Mouse (Mus musculus): ENCODE measurements around the gene Grid2.

Grid2 gene

GRCm38 (mm10) chr6:64077911-64078310 is 822.2 kb downstream of the Grid2 start:
- no peak for DNase-seq

- DNase-seq: peak; percentile 68
These were observed 843.0 kb downstream of the Grid2 start for GRCm38 (mm10) chr6:64098662-64099061.

GRCm38 (mm10) chr6:64114594-64114993 is 858.9 kb downstream of the Grid2 start:
- DNase-seq: no peak

GRCm38 (mm10) chr6:64136275-64136674 is 880.6 kb downstream of the Grid2 start:
- no peak for DNase-seq

GRCm38 (mm10) chr6:64148613-64149012 is 892.9 kb downstream of the Grid2 start:
- no peak for DNase-seq

GRCm38 (mm10) chr6:64174995-64175612 is 919.4 kb downstream of the Grid2 start:
- no peak for DNase-seq

- no peak for DNase-seq
These were observed 938.0 kb downstream of the Grid2 start for GRCm38 (mm10) chr6:64193646-64194045.

GRCm38 (mm10) chr6:64202396-64203122 is 946.9 kb downstream of the Grid2 start:
- DNase-seq: no peak

- DNase-seq: no peak
These were observed 980.7 kb downstream of the Grid2 start for GRCm38 (mm10) chr6:64236351-64236750.

- no peak for DNase-seq
These were observed 984.9 kb downstream of the Grid2 start for GRCm38 (mm10) chr6:64240526-64240925.

GRCm38 (mm10) chr6:64245951-64246350 is 990.3 kb downstream of the Grid2 start:
- no peak for DNase-seq

- DNase-seq: no peak
These were observed 995.4 kb downstream of the Grid2 start for GRCm38 (mm10) chr6:64251041-64251440.

- no peak for DNase-seq
These were observed 1007.8 kb downstream of the Grid2 start for GRCm38 (mm10) chr6:64263517-64263916.

- no peak for DNase-seq
These were observed 1008.5 kb downstream of the Grid2 start for GRCm38 (mm10) chr6:64264224-64264623.

GRCm38 (mm10) chr6:64274319-64275114 is 1018.8 kb downstream of the Grid2 start:
- DNase-seq: peak; percentile 60

GRCm38 (mm10) chr6:64279927-64280326 is 1024.3 kb downstream of the Grid2 start:
- DNase-seq: no peak

- DNase-seq: no peak
These were observed 1038.1 kb downstream of the Grid2 start for GRCm38 (mm10) chr6:64293761-64294160.

GRCm38 (mm10) chr6:64297633-64298032 is 1042.0 kb downstream of the Grid2 start:
- no peak for DNase-seq

GRCm38 (mm10) chr6:64304709-64305476 is 1049.2 kb downstream of the Grid2 start:
- DNase-seq: no peak

- DNase-seq: peak; percentile 6
These were observed 1053.0 kb downstream of the Grid2 start for GRCm38 (mm10) chr6:64308631-64309030.

GRCm38 (mm10) chr6:64313132-64313531 is 1057.5 kb downstream of the Grid2 start:
- no peak for DNase-seq

GRCm38 (mm10) chr6:64326936-64327335 is 1071.3 kb downstream of the Grid2 start:
- no peak for DNase-seq

GRCm38 (mm10) chr6:64327876-64328275 is 1072.2 kb downstream of the Grid2 start:
- DNase-seq: no peak

Data from retina, postnatal 1 day (tissue).